Mouse (Mus musculus): ENCODE measurements at regions not wholly inside any gene's neighbourhood (a gene's known extent, or its start where the extent isn't known, plus 50 kb on each side); places are given as distances from the start of the nearest gene placed in this dataset.

GRCm38 (mm10) chr7:36420741-36421140 lies 277.2 kb upstream of the Tshz3 start:
- CTCF ChIA-PET = no interaction called here

- CTCF ChIA-PET = no interaction called here
Measured at GRCm38 (mm10) chr7:36449181-36449915, 248.6 kb upstream of the Tshz3 start.

GRCm38 (mm10) chr7:36453816-36454215 lies 244.1 kb upstream of the Tshz3 start:
- CTCF ChIA-PET = no interaction called here

- CTCF ChIA-PET = no interaction called here
Measured at GRCm38 (mm10) chr7:36456080-36456479, 241.8 kb upstream of the Tshz3 start.

- CTCF ChIA-PET = no interaction called here
Measured at GRCm38 (mm10) chr7:36462422-36462833, 235.5 kb upstream of the Tshz3 start.

GRCm38 (mm10) chr7:36469386-36469785 lies 228.5 kb upstream of the Tshz3 start:
- CTCF ChIA-PET = no interaction called here

GRCm38 (mm10) chr7:36473532-36473931 lies 224.4 kb upstream of the Tshz3 start:
- CTCF ChIA-PET = no interaction called here

GRCm38 (mm10) chr7:36476434-36476833 lies 221.5 kb upstream of the Tshz3 start:
- CTCF ChIA-PET = no interaction called here

- CTCF ChIA-PET = no interaction called here
Measured at GRCm38 (mm10) chr7:36476851-36477644, 220.9 kb upstream of the Tshz3 start.

GRCm38 (mm10) chr7:36488155-36488554 lies 209.8 kb upstream of the Tshz3 start:
- CTCF ChIA-PET = no interaction called here

GRCm38 (mm10) chr7:36491173-36491581 lies 206.7 kb upstream of the Tshz3 start:
- CTCF ChIA-PET = no interaction called here

GRCm38 (mm10) chr7:36504010-36504875 lies 193.7 kb upstream of the Tshz3 start:
- CTCF ChIA-PET = no interaction called here

GRCm38 (mm10) chr7:36507895-36508431 lies 190.0 kb upstream of the Tshz3 start:
- CTCF ChIA-PET = no interaction called here

GRCm38 (mm10) chr7:36513680-36514079 lies 184.2 kb upstream of the Tshz3 start:
- CTCF ChIA-PET = no interaction called here

GRCm38 (mm10) chr7:36516094-36516663 lies 181.7 kb upstream of the Tshz3 start:
- CTCF ChIA-PET = no interaction called here

GRCm38 (mm10) chr7:36519027-36519426 lies 178.9 kb upstream of the Tshz3 start:
- CTCF ChIA-PET = no interaction called here

- CTCF ChIA-PET = no interaction called here
Measured at GRCm38 (mm10) chr7:36522960-36523359, 175.0 kb upstream of the Tshz3 start.

- CTCF ChIA-PET = no interaction called here
Measured at GRCm38 (mm10) chr7:36526148-36526547, 171.8 kb upstream of the Tshz3 start.

- CTCF ChIA-PET = no interaction called here
Measured at GRCm38 (mm10) chr7:36526692-36527091, 171.2 kb upstream of the Tshz3 start.

- CTCF ChIA-PET = no interaction called here
Measured at GRCm38 (mm10) chr7:36529504-36530065, 168.3 kb upstream of the Tshz3 start.

GRCm38 (mm10) chr7:36531559-36531958 lies 166.4 kb upstream of the Tshz3 start:
- CTCF ChIA-PET = no interaction called here

GRCm38 (mm10) chr7:36538111-36538510 lies 159.8 kb upstream of the Tshz3 start:
- CTCF ChIA-PET = no interaction called here
